Mouse (Mus musculus) neural tube, embryonic 11.5 days (tissue): ENCODE measurements around the gene Rfx1. TPM values are rescaled to one million over a fixed set of nuclear protein-coding genes. Genes with fewer than 3 reads are reported as not detected.

Source experiments
- ATAC-seq: fragments of 200-750 bp; cut with Nextera tagmentation; 2 replicates; pipeline ENCODE4 v1.8.0; 2017; ENCODE audit warnings: moderate number of reproducible peaks, mild to moderate bottlenecking, moderate TSS enrichment, moderate library complexity; ENCODE audit not compliant: insufficient read depth, low FRiP score, low TSS enrichment
- DNase-seq: peaks from one replicate; pipeline ENCODE4 v3.0.0-alpha.2; 2015; ENCODE audit warnings: low spot score
- H3K27ac ChIP-seq: fragments of 300-500 bp; sonication (generic); 2 replicates; pipeline ENCODE4 v1.5.1; 2014; ENCODE audit warnings: low read depth, mild to moderate bottlenecking, low read length
- H3K27me3 ChIP-seq: fragments of 300-500 bp; sonication (generic); 2 replicates; pipeline ENCODE4 v1.6.1; 2014; ENCODE audit warnings: mild to moderate bottlenecking, low read length, mixed read lengths; ENCODE audit not compliant: control insufficient read depth, insufficient read depth
- H3K36me3 ChIP-seq: fragments of 300-500 bp; sonication (generic); 2 replicates; pipeline ENCODE4 v1.6.1; 2014; ENCODE audit warnings: mild to moderate bottlenecking, low read length, moderate library complexity, mixed read lengths; ENCODE audit not compliant: control insufficient read depth, insufficient read depth
- H3K4me1 ChIP-seq: fragments of 300-500 bp; sonication (generic); 2 replicates; pipeline ENCODE4 v1.6.1; 2014; ENCODE audit warnings: low read length, mixed read lengths; ENCODE audit not compliant: control insufficient read depth, insufficient read depth
- H3K4me2 ChIP-seq: fragments of 300-500 bp; sonication (generic); 2 replicates; pipeline ENCODE4 v1.6.1; 2014; ENCODE audit warnings: low read depth, mild to moderate bottlenecking, moderate library complexity
- H3K4me3 ChIP-seq: fragments of 300-500 bp; sonication (generic); 2 replicates; pipeline ENCODE4 v1.5.1; 2014; ENCODE audit warnings: low read depth, low read length
- H3K9ac ChIP-seq: fragments of 300-500 bp; sonication (generic); 2 replicates; pipeline ENCODE4 v1.6.1; 2014; ENCODE audit warnings: mild to moderate bottlenecking, low read length
- H3K9me3 ChIP-seq: fragments of 300-500 bp; sonication (generic); 2 replicates; pipeline ENCODE4 v1.6.1; 2016; ENCODE audit warnings: low read length; ENCODE audit not compliant: control insufficient read depth
- WGBS: fragments of 180-500 bp; shearing (Covaris S2); extraction: QIAGEN DNeasy Blood & Tissue Kit; methylation state at CpG from one replicate; pipeline ENCODE4 v1.1.7; 2014; 5-methylcytosine and 5-hydroxymethylcytosine counted together
- microRNA counts: library from miRNA; unstranded; fragments of <30 nt; microRNA quantifications from one replicate; lab custom pipeline; 2015
- microRNA-seq: library from miRNA; unstranded; fragments of <30 nt; microRNA quantifications from one replicate; pipeline ENCODE4, GENCODE M21; 2016
- polyA plus RNA-seq: library from polyadenylated mRNA; unstranded; fragments of >200 nt; fragmentation: Nextera tagmentation; extraction: Ambion mirVana; gene quantifications from 2 replicates; pipeline ENCODE4 v1.2.1, GENCODE M21; 2014

Rfx1 gene
- polyA plus RNA-seq, 1 experiment from 2014 or later, result 9.6 TPM

DNA sequence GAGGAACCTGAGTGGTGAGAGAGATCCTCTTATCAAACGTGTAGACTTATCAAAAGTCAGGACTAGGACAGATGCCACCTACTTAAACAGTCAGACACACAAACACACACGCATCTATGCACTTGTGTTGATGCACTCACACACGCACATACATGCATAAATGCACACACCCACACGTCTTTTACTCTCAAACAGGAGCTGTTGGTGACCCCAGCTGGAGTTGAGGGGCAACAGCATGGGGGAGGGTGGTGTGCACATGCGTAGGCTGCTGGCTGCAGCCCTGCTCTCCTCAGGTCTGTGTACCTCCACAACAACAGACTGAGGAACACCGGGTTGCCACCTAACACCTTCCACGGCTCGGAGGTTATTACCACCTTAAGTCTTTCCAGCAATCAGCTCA is 61.6 kb downstream of the Rfx1 start:
- H3K4me2 ChIP-seq, result no peak overlapping the region
- no peak for ATAC-seq
- WGBS, result 80% methylated on average over 8 of the region's 8 CpGs
- peaks cover 4% of the 10 kb centered on the region for H3K36me3 ChIP-seq
- H3K9me3 ChIP-seq, result no peaks in the 10 kb centered on the region
- no peak for DNase-seq
- H3K4me1 ChIP-seq, result no peaks in the 10 kb centered on the region
- no peak overlapping the region for H3K9ac ChIP-seq
- no peak overlapping the region for H3K27ac ChIP-seq
- H3K4me3 ChIP-seq, result no peak overlapping the region
- no peaks in the 10 kb centered on the region for H3K27me3 ChIP-seq

DNA sequence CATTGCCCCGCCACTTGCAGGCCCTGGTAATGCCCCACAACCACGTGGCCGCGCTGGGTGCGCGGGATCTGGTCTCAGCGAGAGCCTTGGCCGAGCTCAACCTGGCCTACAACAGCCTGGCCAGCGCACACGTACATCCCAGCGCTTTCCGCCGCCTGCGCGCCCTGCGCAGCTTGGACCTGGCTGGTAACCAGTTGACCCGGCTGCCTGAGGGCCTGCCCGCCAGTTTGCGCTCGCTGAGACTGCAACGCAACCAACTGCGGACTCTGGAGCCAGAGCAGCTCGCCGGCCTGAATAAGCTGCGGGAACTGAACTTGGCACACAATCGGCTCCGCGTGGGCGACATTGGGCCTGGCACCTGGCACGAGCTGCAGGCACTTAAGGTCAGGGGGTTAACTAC is 64.2 kb downstream of the Rfx1 start:
- no peak overlapping the region for H3K27ac ChIP-seq
- H3K4me1 ChIP-seq, result no peaks in the 10 kb centered on the region
- H3K27me3 ChIP-seq, result no peaks in the 10 kb centered on the region
- DNase-seq, result no peak
- H3K36me3 ChIP-seq, result peaks cover 15% of the 10 kb centered on the region
- H3K9me3 ChIP-seq, result no peaks in the 10 kb centered on the region
- WGBS, result 40% methylated on average over 30 of the region's 30 CpGs
- ATAC-seq, result no peak
- H3K4me2 ChIP-seq, result no peak overlapping the region; the same call in 1 of the 2 replicates
- H3K9ac ChIP-seq, result no peak overlapping the region
- H3K4me3 ChIP-seq, result no peak overlapping the region

DNA sequence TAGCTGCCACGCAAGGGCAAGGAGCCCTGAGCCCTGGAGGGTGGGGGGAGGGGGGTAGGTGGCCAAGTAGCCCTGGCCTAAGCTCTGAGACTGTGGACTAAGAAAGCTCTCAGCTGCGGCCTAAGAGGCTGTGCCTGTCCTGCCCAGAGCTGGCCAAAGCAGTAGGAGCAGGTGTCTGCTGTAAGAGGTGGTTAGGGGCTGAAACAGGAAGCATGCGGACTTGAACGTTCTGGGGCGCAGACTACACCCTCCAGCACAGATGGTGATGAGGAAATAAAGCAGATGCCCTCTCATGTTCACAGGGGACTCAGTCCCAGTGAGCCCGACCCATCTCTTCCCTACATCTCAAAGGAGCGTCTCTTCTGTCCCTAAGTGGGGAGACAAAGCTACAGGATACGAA is 65.6 kb downstream of the Rfx1 start:
- 90% methylated on average over 8 of the region's 8 CpGs for WGBS
- DNase-seq (no peak), ATAC-seq (no peak)
- Histone ChIP-seq H3K36me3 (peaks cover 21% of the 10 kb centered on the region), H3K9ac (no peak overlapping the region), H3K9me3 (no peaks in the 10 kb centered on the region), H3K4me2 (no peak overlapping the region), H3K27me3 (no peaks in the 10 kb centered on the region), H3K27ac (no peak overlapping the region), H3K4me3 (no peak overlapping the region), H3K4me1 (no peaks in the 10 kb centered on the region)

DNA sequence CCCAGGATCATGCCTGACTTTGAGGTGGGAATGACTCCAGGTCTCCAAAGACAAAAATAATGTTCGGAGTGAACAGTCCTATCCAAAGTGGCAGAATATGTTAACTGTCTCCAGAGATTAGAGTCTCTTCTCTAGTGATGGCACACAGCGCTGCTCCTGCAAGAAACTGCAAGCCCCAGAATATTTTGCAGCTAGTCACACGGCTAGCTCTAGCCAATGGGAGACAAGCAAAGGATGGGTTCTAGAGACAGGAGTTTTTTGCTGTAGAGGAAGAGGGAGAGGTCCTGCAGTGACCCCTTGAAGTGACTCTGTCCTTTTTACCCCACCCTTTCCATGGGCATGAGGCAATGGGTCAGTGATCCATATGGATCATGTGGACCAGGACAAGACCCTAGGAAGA is 71.2 kb downstream of the Rfx1 start:
- H3K9ac ChIP-seq, result no peak overlapping the region
- ATAC-seq (no peak), DNase-seq (no peak)
- H3K27ac ChIP-seq, result no peak overlapping the region
- WGBS, result 91% methylated on average over 3 of the region's 3 CpGs
- no peaks in the 10 kb centered on the region for H3K27me3 ChIP-seq
- H3K36me3 ChIP-seq, result peaks cover 28% of the 10 kb centered on the region
- H3K9me3 ChIP-seq, result no peaks in the 10 kb centered on the region
- no peak overlapping the region for H3K4me3 ChIP-seq
- H3K4me2 ChIP-seq, result no peak overlapping the region
- H3K4me1 ChIP-seq, result no peaks in the 10 kb centered on the region

DNA sequence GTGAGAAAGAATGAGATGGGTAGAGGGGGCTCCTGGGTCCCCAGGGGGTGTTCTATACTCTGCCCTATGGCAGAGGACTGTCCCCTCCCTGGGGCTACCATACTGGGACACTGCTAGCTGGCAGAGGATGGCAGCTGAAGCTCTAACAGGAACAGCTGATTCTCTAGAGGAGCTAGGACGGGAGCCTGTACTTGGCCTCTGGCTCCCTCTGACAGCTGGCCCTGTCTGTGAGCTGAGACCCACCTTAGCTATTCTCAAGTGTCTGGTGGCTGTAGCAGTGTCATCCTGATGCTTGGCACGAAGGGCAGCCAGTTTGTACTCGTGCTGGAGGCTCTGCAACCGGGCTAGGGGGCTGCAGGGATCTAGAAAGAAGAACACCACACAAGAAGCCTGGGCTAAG is 74.2 kb downstream of the Rfx1 start:
- no peak overlapping the region for H3K4me3 ChIP-seq
- H3K9ac ChIP-seq, result no peak overlapping the region
- peaks cover 26% of the 10 kb centered on the region for H3K36me3 ChIP-seq
- H3K4me2 ChIP-seq, result no peak overlapping the region
- H3K9me3 ChIP-seq, result no peaks in the 10 kb centered on the region
- WGBS, result 93% methylated on average over 4 of the region's 4 CpGs
- no peaks in the 10 kb centered on the region for H3K4me1 ChIP-seq
- DNase-seq (no peak), ATAC-seq (no peak)
- no peak overlapping the region for H3K27ac ChIP-seq
- H3K27me3 ChIP-seq, result no peaks in the 10 kb centered on the region

DNA sequence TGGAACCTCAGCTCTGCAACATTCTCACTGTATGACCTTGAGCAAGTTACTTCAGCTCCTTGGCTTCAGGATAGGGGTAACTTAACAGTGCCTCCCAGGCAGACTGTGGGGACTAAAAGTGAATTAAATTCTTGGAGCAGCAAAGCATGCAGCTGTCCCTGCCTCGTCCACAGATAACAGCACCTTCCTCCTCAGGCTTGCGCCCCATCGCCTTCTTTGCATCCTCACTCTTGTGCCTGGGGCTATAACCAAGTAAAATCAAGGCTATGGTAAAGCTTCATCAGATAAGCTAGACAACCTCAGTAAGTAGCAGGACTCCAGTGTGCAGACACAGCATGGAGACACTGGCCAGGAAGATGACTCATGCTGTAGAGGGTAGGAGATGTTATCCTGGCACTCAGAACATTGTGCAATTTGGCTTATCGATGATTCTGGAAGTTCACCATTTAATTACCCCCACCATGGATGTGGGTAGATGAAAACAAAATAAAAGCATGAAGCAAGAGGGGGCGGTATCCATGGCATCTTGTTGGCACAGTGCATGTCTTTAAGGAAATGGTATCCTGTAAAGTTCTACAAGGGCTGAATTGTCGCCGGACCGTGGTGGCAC is 78.1 kb downstream of the Rfx1 start:
- no peak overlapping the region for H3K27ac ChIP-seq
- no peak overlapping the region for H3K4me3 ChIP-seq
- WGBS, result 93% methylated on average over 8 of the region's 8 CpGs
- H3K4me2 ChIP-seq, result no peak overlapping the region
- DNase-seq, result no peak
- peaks cover 12% of the 10 kb centered on the region for H3K36me3 ChIP-seq
- H3K9me3 ChIP-seq, result no peaks in the 10 kb centered on the region
- no peak for ATAC-seq
- no peaks in the 10 kb centered on the region; the same call in 1 of the 2 replicates for H3K4me1 ChIP-seq
- no peak overlapping the region for H3K9ac ChIP-seq
- H3K27me3 ChIP-seq, result no peaks in the 10 kb centered on the region

MicroRNAs encoded within 50 kb of the gene (microRNA counts, 519-probe panel; counts per million panel counts)
- 3,646 counts per million, percentile 71 among the panel's probes with 10 or more counts for microRNA mmu-miR-709 (lab: Ali Mortazavi, UCI)

Small RNA genes within 50 kb of the gene (microRNA-seq; reads per million reads assigned to microRNA genes)
- gene Mir709, result not detected

Other genes with a start within 250 kb of the Rfx1 start
- gene Adgrl1, start 166.7 kb upstream of the Rfx1 start, polyA plus RNA-seq, result 20.6 and 21.6 TPM in 2 replicates
- gene Gm10644, start 111.6 kb upstream of the Rfx1 start, polyA plus RNA-seq, result 0.44 and 0.57 TPM in 2 replicates
- 78.4 and 84.2 TPM in 2 replicates for gene Asf1b, start 111.3 kb upstream of the Rfx1 start, polyA plus RNA-seq
- gene Prkaca, start 93.8 kb upstream of the Rfx1 start, polyA plus RNA-seq, result 154 and 171 TPM in 2 replicates
- 14.4 and 16.5 TPM in 2 replicates for gene Samd1, start 69.2 kb upstream of the Rfx1 start, polyA plus RNA-seq
- 0.70 and 0.77 TPM in 2 replicates for gene 1700067K01Rik, start 65.3 kb upstream of the Rfx1 start, polyA plus RNA-seq
- not detected in 2 replicates for gene 2210011C24Rik, start 54.7 kb upstream of the Rfx1 start, polyA plus RNA-seq
- 4.4 TPM in 2 replicates for gene Palm3, start 45.4 kb upstream of the Rfx1 start, polyA plus RNA-seq
- gene Il27ra, start 24.2 kb upstream of the Rfx1 start, polyA plus RNA-seq, result 0.12 and 0.13 TPM in 2 replicates
- gene Rln3, start 21.8 kb upstream of the Rfx1 start, polyA plus RNA-seq, result not detected in 2 replicates
- gene Gm10643, start 1.7 kb upstream of the Rfx1 start, polyA plus RNA-seq, result 1.8 and 2.6 TPM in 2 replicates
- gene Dcaf15, start 37.9 kb downstream of the Rfx1 start, polyA plus RNA-seq, result 17.0 and 17.1 TPM in 2 replicates
- gene Podnl1, start 59.2 kb downstream of the Rfx1 start, polyA plus RNA-seq, result 0.27 TPM in 1 of 2 replicates, not detected in the other
- gene Cc2d1a, start 81.1 kb downstream of the Rfx1 start, polyA plus RNA-seq, result 11.2 and 12.4 TPM in 2 replicates
- gene 4930432K21Rik, start 81.2 kb downstream of the Rfx1 start, polyA plus RNA-seq, result 1.0 and 1.3 TPM in 2 replicates
- gene Nanos3, start 118.4 kb downstream of the Rfx1 start, polyA plus RNA-seq, result 6.2 TPM in 2 replicates
- 34.9 and 35.5 TPM in 2 replicates for gene Zswim4, start 170.2 kb downstream of the Rfx1 start, polyA plus RNA-seq
- gene D8Ertd738e, start 182.9 kb downstream of the Rfx1 start, polyA plus RNA-seq, result 301 and 323 TPM in 2 replicates
- 50.7 and 55.9 TPM in 2 replicates for gene Mri1, start 190.5 kb downstream of the Rfx1 start, polyA plus RNA-seq
- 21.4 and 26.6 TPM in 2 replicates for gene Ccdc130, start 203.5 kb downstream of the Rfx1 start, polyA plus RNA-seq